Mouse (Mus musculus) lung, postnatal 10 days (tissue): ENCODE results near the gene Ing4.

Experiments
- DNase-seq: peaks from one replicate; pipeline ENCODE4 v3.0.0; 2021

The Ing4 gene

DNA sequence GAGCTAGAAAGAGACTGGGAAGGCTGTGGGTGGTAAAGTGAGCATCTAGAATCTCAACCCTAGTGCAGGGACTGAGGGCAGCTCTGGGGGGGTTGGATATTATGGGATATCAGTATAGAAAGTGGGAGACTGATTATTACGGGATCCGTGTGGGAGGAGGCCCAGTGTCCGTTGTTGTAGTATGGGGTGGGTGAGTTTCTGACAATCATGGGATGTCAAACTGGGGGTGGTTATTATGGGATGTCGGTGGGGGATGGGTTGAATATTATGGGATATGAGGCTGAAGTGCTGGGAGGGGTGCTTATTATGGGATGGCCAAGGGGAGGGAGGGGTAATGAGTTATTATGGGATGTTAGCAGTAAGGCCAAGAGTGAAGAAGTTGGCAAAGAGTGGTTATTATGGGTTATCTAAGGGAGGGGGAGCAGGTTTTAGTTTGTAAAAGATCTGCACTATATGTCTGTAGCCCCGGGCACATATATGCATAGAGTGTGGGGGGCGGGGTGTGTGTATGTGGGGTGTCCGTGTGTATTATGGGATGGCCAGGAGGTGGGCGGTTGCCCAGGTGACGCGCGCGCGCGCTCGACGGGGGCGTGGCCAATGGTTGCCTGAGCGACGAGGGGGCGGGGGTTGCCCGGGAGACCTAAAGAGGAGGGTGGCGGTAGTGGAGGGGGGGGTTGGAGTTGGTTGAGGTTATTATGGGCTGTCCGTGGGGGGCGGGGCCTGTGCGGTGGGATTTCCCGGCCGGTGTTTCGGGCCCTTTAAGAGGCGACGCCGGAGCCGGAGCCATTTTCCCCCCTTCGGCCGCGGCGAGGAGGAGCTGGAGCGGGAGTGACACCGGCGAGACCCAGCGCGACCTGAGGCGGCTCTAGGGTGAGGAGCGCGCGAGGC, 56.1 kb downstream of the Ing4 start, which contains the start of gene Chd4:
TSS of gene Chd4 (plus strand) at position 591 of the 888 bp plus-strand sequence.
- peak; percentile 97 for DNase-seq

DNA sequence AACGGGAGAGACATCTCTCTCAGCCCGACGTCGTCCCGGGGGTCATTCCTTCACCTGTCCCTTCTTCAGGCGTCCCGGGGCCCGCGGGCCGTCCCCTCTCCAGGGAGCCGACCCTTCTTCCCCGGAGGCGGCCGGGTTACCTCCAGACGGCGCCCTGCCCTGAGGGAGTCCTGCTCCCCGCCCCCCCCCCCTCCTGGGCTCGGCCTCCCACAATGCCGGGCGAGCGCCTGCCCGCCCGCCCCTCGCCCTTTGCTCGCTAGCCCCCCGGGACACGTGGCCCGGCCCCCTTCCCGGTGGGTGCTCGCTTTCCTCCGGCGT, 56.7 kb downstream of the Ing4 start:
- DNase-seq: no peak

DNA sequence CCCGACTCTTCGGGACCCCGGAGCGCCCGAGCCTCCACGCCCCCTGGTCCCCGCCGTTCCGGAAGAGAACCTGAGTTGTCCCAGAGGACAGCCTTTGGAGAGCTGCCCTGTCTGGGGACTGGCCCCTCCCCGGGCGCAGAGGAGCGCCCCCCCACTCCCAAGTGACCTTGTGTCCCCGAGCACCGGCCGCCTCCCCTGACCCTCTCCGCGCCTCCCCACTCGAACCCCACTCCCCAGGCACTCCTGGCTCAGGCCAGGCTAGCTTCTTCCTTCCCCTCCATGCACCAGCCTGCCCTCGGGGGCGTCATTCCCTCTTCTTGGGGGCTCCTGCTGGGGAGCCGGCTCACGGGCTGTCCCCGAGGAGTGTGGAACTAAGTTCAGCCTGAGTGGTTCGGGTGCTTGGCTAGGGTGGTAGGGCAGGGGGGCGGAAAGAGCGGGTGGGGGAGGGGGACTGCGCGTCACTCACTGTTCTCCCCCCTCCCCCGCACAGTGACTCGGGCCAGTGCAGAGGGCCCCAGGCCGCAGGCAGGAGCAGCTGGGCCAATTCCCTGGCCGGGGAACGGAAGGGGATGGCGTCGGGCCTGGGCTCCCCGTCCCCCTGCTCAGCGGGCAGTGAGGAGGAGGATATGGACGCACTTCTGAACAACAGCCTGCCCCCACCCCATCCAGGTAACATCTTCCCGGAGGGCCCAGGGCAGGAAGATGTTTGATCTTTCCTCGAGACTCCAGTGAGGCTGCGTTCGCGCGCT, 57.2 kb downstream of the Ing4 start:
- peak; percentile 80 for DNase-seq

DNA sequence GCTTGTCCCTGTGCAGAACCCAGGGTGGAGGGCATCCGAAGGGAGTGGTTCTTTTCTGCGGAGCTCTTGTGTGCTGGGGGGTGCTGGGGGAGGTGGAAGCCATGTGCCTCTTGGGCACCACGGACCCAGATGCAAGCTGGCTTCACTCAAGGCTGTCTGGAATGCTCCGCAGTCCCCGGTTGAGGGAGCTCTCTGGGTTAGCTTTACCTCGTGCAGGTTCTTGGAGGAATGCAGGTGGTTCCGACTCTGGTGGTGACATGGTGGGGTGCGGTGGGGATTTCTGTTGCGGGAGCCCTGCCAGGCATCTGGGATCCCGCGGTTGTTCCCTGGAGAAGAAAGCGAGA, 57.8 kb downstream of the Ing4 start:
- no peak for DNase-seq

DNA sequence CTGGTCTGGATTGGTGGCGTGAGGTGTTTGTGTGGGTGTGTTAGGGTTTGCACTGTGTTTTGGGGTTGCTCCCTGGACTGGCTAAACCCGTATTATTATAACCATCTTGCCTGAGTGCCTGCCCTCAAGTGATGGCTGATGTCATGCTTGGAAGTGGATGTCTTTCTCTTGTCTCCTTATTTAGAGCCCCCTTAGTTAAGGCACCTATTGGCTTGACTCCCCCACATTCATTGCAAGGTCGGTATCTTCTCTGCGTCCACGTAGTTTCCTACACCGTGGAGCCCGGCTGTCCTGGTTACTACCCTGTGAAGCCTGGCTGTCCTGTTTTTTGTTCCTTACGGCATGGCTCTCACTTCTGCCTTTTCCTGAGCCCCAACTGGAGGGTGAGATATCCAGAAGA, 58.4 kb downstream of the Ing4 start:
- DNase-seq: no peak

DNA sequence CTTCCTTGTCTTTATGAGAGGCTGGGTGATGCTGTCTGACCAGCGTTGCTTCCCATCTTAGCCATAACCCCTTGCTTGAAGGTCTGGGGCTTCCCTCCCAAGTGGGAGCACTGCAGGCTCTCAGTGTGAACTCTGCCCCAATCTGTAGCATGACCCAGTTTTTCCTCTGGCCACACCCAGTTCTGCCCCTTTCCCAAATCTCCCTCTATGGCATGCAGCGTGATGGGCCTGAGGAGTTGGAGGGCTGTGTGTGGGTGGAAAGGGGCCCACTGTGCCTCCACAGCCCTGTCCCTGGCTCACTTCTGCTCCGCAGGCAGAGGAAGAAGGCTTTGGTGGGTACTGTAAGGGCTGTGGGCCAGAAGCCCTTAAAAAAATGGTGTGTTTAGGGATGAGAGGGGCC, 59.0 kb downstream of the Ing4 start:
- DNase-seq: no peak
